Mouse (Mus musculus): ENCODE measurements around the gene Tpp1. TPM values are rescaled to one million over a fixed set of nuclear protein-coding genes. Genes with fewer than 3 reads are reported as not detected.

Tpp1 gene
- polyA plus RNA-seq, 1 experiment from 2014 or later = 41.7 TPM

Other genes starting within 250 kb of the Tpp1 start
- 31.6 and 32.6 TPM in 2 replicates for gene Smpd1, start 197.9 kb downstream of the Tpp1 start, polyA plus RNA-seq (2014; fragmentation: Nextera tagmentation; extraction: Ambion mirVana)
- gene Apbb1, start 170.6 kb downstream of the Tpp1 start, polyA plus RNA-seq (2014; fragmentation: Nextera tagmentation; extraction: Ambion mirVana) = 54.5 and 60.1 TPM in 2 replicates
- gene Hpx, start 152.1 kb downstream of the Tpp1 start, polyA plus RNA-seq (2014; fragmentation: Nextera tagmentation; extraction: Ambion mirVana) = 0.13 TPM in 1 of 2 replicates, not detected in the other
- 22.7 and 25.8 TPM in 2 replicates for gene Trim3, start 118.7 kb downstream of the Tpp1 start, polyA plus RNA-seq (2014; fragmentation: Nextera tagmentation; extraction: Ambion mirVana)
- 160 and 166 TPM in 2 replicates for gene Timm10b, start 112.2 kb downstream of the Tpp1 start, polyA plus RNA-seq (2014; fragmentation: Nextera tagmentation; extraction: Ambion mirVana)
- 72.6 and 80.0 TPM in 2 replicates for gene Arfip2, start 111.8 kb downstream of the Tpp1 start, polyA plus RNA-seq (2014; fragmentation: Nextera tagmentation; extraction: Ambion mirVana)
- gene Gm45799, start 111.7 kb downstream of the Tpp1 start, polyA plus RNA-seq (2014; fragmentation: Nextera tagmentation; extraction: Ambion mirVana) = 15.1 and 16.0 TPM in 2 replicates
- 0.62 and 1.2 TPM in 2 replicates for gene Dnhd1, start 101.4 kb downstream of the Tpp1 start, polyA plus RNA-seq (2014; fragmentation: Nextera tagmentation; extraction: Ambion mirVana)
- gene Ilk, start 15.6 kb downstream of the Tpp1 start, polyA plus RNA-seq (2014; fragmentation: Nextera tagmentation; extraction: Ambion mirVana) = 224 and 237 TPM in 2 replicates
- 48.4 and 50.6 TPM in 2 replicates for gene Rrp8, start 14.8 kb downstream of the Tpp1 start, polyA plus RNA-seq (2014; fragmentation: Nextera tagmentation; extraction: Ambion mirVana)
- gene Taf10, start 7.9 kb downstream of the Tpp1 start, polyA plus RNA-seq (2014; fragmentation: Nextera tagmentation; extraction: Ambion mirVana) = 166 and 179 TPM in 2 replicates
- 22.8 and 25.5 TPM in 2 replicates for gene Dchs1, start 35.4 kb upstream of the Tpp1 start, polyA plus RNA-seq (2014; fragmentation: Nextera tagmentation; extraction: Ambion mirVana)
- gene Mrpl17, start 58.9 kb upstream of the Tpp1 start, polyA plus RNA-seq (2014; fragmentation: Nextera tagmentation; extraction: Ambion mirVana) = 319 and 328 TPM in 2 replicates
- 0.21 TPM in 1 of 2 replicates, not detected in the other for gene Gm4070, start 201.7 kb upstream of the Tpp1 start, polyA plus RNA-seq (2014; fragmentation: Nextera tagmentation; extraction: Ambion mirVana)